Mouse (Mus musculus): ENCODE measurements around the gene Tbca.
A peak's percentile ranks its signal among the peaks of the same experiment; 100 is the strongest.

The Tbca gene

DNA sequence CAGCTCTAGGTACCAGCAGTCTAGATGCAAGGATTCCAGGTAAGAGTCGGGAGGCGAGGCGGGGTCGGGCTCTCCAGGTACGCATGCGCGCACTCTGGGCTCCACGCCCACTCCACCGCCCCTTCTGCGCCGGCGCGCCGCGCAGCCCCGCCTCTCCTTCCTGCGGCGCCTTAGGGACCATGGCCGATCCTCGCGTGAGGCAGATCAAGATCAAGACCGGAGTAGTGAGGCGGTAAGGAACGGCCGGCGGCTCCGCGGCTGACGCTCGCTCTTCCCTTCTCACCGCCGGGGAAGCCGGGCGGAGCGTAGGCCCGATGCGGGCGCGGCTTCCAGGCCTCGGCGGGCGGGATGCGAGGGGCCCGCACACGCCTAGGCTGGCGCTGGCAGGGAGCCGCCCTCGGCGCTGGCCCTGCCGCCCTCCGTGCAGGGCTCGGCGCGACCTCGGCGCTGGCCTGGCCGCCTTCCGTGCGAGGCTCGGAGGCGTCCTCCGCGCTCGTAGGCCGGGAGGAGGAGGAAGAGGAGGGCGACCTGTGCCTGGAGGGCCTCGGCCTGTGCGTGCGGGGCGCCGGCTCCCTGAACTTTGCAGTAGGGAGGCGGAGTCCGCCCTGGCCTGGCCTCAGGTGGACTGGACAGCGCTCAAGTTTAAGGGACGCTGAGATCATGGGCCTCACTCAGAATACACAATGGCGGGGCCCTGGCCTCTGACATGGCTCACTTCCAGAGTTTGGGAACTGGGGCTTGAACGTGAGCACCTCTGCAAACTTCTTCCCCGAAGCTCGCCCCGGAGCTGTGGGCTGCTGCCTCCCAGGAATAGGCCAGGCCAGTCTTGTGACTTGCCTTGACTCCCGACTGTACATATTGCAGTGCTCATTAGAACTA, at the start of gene Tbca:
TSS of gene Tbca (plus strand) at position 140 of the 879 bp plus-strand sequence.
- peak; percentile 82 to 85 for DNase-seq (ENCODE audit: low spot score in 2 of 2)

DNA sequence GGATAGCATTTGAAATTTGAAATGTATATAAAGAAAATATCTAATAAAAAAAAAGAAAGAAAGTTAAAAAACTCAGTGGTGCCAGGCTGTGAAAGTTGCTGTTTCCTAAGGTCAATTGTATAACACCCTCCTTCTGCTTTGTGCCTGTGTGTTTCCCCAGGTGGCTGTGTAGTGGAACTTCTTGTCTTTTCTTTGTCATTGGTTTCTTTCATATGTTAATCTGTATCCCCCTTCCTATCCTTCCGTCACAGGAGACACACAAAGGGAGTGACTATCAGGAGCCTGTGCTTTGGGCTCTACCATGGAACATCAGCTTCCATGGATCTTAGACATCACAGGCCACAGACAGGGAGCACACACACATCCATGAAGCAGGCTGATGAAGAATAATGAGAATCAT, 43.5 kb upstream of the Tbca start:
- no peak for DNase-seq (ENCODE audit: low spot score in 2 of 2)

DNA sequence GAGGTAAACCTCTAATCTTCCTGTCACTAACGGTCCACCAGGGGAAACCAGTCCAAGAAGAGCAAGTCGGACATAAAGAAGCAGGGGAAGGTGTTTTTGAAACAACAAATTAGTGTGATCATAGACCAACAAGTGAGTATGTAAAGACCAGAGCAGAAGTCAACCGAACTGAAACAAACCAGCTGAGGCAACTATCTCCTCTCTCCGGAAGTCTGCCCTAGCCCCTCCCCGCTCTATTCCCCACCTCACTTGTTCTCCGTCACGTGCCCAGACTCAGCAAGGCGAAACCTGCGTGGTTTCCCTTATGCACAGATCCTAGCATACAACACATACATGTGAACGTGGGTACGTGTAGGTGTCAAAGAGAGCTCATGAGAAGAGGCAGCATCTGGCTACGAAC, 22.9 kb upstream of the Tbca start:
- DNase-seq (ENCODE audit: low spot score in 2 of 2) = no peak

DNA sequence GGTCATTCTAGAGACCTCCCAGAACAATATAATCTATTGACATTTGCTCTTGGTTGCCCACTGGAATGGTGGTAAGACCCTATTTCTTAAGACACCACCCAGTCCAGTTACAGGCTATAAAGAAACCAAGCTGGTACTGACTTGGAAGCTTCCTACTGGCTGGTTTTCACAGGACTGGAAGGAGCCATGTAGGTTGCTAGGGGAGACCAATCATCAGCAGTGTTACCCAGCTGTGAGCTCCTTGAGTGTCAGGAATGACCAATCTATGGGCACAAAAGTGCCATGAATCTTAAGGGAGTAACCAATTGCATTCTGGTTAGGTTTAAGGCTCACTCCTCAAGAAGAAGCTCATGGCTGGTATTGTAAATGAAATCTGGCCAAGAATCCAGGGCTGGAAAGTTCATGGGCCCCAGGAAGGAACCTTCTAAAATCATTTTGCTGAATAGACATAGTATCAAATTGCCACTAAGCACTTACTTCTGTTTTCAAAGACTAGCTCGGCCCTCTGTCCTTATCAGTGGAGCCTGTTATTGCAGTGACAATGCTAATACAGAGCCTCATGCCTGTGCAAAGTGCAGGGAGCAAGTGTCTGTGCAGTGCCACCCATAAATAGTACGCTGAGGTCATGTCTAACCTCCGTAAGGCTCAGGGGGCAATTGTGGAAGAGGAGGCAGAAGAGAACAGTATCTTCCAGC, 20.1 kb upstream of the Tbca start:
- no peak for DNase-seq (ENCODE audit: low spot score in 2 of 2)

DNA sequence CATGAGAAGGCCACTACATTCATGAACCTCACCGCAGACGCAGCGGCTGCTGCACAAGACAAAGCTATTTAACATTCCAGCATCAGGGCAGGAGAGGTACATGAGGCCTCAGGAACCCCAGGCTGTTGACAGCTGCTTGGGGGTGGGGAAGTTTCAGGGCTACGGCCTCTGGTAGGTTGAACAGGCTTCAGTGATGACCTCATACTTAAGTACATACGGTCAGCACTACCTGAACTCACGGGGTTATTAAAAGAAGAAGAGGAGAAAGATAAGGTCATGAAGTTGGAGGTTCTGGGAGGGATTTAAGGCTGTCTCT, 19.6 kb upstream of the Tbca start:
- DNase-seq (ENCODE audit: low spot score in 2 of 2) = no peak

DNA sequence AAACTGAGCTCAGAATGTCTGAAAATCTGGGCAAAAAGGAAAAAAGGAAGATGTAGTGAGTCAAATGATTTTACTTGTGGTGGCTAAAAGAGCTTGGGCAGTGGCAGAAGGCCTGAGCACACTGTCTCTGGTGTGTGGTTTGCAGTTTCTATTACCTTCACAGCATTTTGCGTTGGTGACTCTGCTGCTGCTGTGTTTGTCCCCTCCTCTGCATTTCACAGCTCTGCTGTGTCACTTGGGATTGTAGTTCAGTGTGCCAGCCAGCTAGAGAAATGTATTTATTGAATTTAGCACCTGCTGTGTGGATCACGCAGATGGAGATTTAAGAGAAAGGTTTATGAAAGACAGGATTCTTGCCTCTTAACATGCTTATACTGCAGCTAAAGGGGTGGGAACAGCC, 1.8 kb upstream of the Tbca start:
- peak; percentile 13 to 34 for DNase-seq (ENCODE audit: low spot score in 2 of 2)

DNA sequence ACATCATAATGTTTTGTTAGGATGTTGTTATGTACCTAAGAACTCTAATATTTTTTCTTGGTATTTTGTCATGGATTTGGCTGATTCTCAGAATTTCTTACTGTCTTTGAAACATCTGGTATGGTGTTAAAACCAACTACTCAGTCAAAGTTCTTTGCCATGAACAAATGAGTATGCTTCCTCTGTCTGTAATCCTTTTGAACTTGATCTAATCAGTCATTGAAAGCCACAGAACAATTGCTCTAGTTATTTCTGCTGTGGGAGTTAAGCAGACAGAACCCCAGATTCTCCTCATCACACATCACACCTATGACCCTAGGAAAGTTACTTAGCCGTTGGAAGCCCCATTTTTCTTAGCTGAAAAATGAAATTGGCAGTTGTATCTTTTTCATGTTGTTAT, 6.0 kb downstream of the Tbca start:
- no peak for DNase-seq (ENCODE audit: low spot score in 2 of 2)

DNA sequence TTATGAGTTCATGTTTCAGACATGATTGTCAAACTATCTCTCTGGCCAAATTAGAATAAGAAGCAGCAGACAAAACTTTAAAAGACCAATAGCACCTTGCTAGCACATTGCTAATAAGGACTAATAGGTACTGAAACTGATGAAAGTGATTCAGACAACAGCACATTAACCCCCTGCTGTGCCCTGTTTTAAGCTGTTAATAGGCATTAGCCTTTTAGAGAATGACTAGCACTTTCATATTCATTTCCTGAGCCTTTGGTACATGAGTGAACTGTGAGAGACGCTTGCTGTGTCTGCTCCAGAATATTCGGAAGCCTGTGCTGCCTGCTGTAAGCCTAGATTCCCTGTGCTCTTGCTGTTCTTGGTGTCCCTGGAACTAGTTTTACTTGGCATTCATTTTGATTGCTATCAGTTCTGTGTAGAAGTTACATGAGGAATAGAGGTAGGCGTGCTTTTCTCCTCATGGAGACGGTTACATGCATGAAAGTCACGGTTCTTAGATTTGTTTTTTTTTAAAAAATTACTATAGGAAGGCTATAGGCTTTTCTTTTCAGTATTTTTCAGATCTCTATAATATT, 14.9 kb downstream of the Tbca start:
- no peak for DNase-seq (ENCODE audit: low spot score in 2 of 2)

DNA sequence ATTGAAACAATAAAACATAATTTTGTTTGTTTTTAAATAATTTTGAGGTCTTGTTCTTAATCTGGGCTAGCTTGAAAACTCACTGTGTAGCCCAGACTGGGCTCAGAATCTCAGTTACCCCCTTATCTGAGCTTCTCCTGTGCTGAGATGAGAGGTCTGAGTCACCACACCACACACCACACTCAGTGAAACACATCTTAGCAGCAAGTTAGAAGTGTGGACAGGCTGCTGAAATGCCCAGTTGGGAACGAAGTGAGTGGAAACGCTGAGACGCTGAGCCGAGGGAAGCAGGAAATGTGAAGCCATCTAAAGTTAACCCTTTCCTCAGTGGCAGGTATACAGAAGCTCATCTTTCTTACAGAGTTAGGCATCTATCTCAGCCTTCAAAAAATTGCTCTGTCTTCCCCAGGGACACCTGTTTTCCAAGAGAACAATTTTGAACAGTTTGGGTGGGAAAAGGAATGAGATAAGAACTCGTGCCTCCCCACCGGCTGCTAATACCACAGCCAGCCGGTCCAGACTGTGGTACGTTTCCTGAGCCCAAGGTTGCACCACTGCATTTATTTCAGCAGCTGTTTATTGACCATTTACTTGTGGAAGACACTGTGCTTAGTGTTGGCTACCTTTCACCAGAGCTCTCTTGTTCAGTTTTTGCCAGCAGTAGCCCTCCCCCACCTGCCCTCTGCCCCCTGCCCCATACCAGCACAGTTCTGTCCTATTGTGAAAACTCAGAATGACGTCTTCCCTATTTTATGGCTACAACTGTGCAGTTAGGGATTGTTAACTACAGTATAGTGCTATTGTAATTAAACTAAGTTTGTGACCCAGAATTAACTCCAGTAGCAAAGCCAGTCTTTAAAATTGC, 17.8 kb downstream of the Tbca start:
- no peak for DNase-seq (ENCODE audit: low spot score in 2 of 2)

DNA sequence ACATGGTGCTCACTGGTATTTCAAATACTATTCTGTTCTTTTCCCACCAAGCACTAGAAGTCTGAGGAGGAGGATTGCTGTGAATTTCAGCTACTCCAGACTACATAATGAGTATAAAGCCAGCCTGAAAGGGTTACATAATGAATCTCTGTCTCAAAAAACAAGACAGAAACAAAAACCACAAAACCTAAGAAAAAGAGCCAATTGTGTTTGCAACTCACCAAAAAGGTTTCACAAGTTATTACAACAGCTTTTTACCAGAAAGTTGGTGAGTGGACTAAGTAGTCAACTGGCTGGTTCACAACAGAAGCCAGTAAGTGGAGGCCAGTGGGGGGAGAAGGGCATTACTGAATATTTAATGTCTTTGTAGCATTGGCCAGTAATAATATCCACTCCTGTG, 19.9 kb downstream of the Tbca start:
- DNase-seq (ENCODE audit: low spot score in 2 of 2) = no peak

DNA sequence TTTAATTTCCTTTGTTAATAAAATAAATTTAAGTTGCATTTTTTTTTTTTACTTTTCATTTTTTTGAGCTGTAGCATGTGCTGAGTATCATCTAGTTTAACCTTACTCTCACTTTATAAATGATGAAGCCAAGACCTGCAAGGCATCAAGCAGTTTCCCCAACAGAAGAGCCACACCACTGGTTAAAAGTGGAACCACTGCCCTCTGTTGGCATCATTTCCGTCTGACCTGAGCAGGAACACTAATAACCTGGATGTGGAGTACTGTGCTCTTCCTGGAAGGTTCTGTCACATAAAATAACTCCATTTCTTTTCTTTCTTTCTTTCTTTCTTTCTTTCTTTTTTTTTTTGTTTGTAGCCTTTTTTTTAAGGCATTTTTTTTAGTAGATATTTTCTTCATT, 21.0 kb downstream of the Tbca start:
- no peak for DNase-seq (ENCODE audit: low spot score in 2 of 2)

DNA sequence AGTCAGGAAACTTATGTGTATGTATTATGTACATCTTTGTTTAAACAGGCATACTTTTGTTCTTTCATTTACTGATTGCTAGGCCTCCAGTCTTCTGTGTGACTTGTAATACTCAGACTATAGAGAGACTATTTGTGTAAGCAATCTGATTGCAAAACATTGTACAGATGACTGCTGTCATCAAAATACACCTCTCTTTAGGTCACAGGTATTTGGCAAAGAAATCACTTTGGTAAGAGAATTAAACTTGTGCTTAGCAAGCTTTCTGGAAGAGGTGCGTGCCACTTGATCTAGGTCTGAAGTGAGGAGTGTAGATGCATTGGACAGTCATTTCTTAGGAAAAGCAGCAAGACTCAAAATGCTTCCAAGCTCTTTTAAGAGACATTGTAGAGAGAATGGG, 22.7 kb downstream of the Tbca start:
- DNase-seq (ENCODE audit: low spot score in 2 of 2) = no peak

DNA sequence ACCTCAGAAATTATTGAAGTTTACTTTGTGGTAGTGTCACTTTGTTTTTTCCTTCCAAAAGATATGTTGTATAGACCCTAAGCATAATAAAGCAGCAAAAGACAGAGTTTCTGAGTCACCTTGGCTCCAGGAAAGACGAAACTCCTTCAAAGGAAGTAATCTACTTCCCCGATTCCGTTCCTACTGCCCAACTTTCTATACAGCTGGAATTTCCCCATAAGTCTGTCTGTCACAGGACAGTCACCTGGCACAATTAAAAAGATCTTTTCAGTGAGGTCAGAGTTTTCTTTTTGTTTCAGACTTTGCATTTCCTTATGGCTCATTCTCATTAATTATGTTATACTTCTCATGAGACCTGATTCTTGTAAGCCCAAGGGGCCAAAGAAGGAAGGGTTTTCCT, 25.1 kb downstream of the Tbca start:
- no peak for DNase-seq (ENCODE audit: low spot score in 2 of 2)

DNA sequence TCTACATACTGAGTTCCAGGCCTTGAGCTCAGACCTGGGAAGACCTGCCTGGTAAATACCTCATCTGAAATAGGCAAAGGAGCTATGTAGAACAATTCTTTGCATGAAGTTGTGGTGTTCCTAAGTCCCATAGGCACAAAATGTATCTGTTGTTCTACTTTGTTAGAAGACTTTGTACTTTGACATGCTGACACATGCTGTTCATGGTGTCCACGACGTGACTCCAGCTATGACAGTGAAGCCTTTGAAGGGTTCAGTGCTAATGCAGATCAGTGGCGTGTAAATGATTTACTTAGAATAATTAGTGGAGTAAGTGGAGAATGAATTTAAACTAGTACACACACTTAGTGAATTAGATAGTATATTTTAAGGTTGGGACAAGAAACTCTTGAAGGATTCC, 31.8 kb downstream of the Tbca start:
- DNase-seq (ENCODE audit: low spot score in 2 of 2) = no peak

DNA sequence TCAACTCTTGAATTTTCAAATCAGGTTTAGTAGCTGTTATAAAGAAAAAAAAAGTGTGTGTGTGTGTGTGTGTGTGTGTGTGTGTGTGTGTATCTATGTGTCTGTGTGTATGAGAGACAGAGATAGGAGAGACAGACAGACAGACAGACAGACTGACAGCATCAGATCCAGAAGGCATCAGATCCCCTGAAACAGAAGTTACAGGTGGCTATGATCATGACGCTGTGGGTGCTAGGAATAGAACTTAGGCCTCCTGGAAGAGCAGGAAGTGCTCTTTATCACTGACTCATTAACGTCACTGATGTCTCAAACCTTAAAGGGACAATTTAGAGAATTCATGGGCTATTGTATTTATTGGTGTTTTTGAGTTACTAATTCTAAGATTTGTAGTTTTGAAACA, 32.2 kb downstream of the Tbca start:
- DNase-seq (ENCODE audit: low spot score in 2 of 2) = no peak

DNA sequence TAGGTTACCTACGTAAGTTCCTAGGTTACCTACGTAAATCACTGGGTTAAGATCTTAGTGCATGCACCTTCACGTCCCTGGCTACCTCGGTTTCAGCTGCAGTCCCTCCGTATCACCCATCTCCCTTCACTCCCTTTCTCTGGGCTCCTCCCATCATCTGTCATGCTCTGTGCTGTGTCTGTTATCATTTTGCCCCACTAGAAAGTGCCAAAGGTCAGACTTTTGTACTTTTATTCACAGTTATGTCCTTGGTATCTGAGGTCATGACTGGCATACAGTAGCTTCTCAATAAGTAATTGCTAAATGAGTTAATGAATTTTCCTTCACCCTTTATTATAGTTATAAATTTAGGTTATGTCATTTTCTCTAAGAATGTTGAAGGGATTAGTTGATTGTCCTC, 37.7 kb downstream of the Tbca start:
- no peak for DNase-seq (ENCODE audit: low spot score in 2 of 2)

DNA sequence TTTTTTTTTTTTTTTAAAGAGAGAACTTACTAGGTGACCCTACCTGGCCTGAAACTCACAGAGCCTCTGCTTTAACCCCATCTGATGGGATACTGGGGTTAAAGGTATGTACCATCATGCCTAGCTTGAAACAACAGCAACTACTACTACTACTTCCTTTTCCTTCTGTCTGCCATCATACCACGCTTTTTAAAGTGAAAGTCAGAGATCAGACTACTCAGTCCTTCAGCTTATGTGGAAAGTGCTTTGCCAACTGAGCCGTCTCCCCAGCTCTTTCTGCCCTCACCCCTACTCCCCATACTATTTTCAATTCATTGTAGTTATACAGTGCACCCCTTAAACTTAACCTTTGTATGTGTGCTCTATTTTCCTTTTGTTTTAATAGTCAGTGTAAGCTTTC, 38.3 kb downstream of the Tbca start:
- DNase-seq (ENCODE audit: low spot score in 2 of 2) = no peak

DNA sequence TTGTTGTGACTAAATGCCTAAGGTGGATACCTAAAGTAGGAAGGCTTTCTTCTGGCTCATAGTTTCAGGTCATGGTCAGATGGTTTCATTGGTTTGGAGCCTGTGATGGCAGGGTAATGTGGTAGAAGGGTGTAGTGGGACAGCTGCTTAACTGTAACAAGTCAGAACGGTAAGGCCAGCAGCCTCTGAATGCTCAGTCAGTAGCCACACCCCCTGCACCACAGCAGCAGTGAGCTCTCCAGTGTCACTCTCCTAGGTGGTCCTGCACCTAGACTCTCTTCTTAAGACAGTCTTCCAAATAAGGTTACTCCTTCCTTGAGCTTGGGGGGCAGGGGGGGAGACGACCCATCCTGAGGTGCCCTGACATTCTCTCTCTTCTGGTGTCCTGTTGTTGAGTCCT, 39.1 kb downstream of the Tbca start:
- DNase-seq (ENCODE audit: low spot score in 2 of 2) = no peak

DNA sequence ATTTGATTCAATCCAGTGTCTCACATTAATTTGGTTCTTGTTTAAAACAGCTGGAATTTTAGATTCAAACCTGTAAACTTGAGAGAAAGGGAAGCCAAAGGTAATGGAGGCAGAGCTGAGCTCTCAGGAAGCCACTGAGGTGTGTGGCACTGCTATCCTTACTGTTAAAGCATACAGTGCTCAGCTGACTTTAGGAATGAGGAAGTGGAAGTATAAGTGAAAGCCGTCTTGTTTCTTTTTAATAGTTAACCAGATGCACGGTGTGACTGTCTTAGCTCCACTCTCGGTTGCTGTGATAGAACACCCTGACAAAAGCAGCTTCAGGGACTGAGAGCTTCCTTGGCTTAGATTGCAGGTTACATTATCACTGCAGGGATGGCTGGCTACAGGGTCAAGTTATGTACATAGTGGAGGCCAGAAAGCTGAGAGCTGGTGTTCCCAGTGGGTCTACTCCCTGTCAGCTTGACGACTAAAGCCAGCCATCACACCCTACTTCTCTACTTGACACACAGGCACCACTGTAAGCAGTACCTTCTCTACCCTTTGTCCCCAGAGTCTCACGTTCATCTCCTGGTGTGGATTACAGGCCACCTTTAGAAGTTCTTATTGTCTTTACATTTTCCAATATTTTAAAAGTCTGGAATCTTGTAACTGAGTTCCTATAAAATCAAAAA, 49.5 kb downstream of the Tbca start:
- DNase-seq (ENCODE audit: low spot score in 2 of 2) = no peak

DNA sequence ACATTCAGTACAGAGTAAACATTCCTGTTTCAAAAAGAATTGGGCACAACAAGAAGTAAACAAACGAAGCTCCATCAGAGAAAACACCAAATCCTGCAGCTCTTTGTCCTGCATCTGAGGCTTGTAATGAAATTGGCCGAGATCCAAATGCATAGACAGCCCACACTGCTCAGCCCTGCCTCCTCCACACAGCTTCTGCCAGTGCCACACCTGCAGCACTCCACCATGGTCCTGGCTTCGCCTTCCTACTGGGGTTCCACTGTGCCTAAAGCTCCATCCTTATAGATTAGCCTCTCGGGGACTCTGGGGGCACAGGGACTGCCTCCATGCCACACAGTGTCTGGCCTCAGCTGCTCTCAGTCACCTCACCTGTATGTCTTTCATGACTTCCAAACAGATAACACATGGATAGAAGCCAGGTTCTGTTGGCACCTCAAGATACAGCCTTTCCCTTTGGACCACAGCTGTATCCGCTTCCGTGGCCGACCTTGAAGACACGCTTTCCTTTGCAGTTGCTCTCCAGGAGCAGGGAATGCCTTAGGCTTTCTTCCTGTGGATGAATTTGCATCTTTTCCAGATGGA, 50.1 kb downstream of the Tbca start:
- peak; percentile 10 to 12 for DNase-seq (ENCODE audit: low spot score in 2 of 2)

DNA sequence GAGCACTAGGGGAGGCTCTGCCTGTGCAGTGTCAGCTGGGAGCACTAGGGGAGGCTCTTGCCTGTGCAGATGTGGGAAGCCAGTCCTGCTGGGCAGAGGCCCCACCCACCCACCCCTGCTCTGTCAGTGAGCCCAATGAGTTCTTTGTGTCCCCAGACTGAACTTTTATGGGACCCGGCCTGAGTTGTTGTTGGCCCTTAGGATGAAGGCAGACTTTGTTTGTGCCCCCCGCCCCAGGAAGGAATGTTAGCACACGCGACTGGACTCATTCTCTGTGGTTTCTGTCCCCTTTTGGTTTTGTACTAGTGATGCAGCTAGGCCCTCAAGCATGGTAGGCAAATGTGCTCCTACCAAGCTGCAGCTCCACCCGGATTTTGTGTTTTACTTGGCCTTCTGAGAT, 54.5 kb downstream of the Tbca start:
- no peak for DNase-seq (ENCODE audit: low spot score in 2 of 2)
